Mouse (Mus musculus): ENCODE measurements around the gene Rgs11. TPM values are rescaled to one million over a fixed set of nuclear protein-coding genes. Genes with fewer than 3 reads are reported as not detected.

Gene Rgs11
- polyA plus RNA-seq, 1 experiment from 2014 or later, result 2.5 TPM

GRCm38 (mm10) chr17:26252539-26253251, 49.9 kb downstream of the Rgs11 start, which contains the start of gene Luc7l:
Luc7l (plus strand) TSS chr17:26252896.
- Histone ChIP-seq H3K9me3 (ENCODE audit: control insufficient read depth, low read length) (no peaks in the 10 kb centered on the region), H3K36me3 (ENCODE audit: control insufficient read depth, insufficient read depth, low read length) (peaks cover 3% of the 10 kb centered on the region; the same call in 1 of the 2 replicates), H3K27me3 (ENCODE audit: control insufficient read depth, insufficient read depth, low read length) (no peaks in the 10 kb centered on the region), H3K27ac (ENCODE audit: low read depth, low read length) (peak within 1 kb of the TSS; percentile 94), H3K9ac (ENCODE audit: low read length) (peak within 1 kb of the TSS; percentile 97), H3K4me1 (replicated peaks; ENCODE audit: control insufficient read depth, insufficient read depth, low read length) (no peaks in the 10 kb centered on the region), H3K4me2 (ENCODE audit: low read depth, low read length, severe bottlenecking) (peak within 1 kb of the TSS; percentile 75), H3K4me3 (ENCODE audit: low read depth, low read length) (peak within 1 kb of the TSS; percentile 98)
- under 1% methylated on average over 43 of the region's 43 CpGs for WGBS
- peak; percentile 96 for DNase-seq (ENCODE audit: low spot score)
- ATAC-seq (replicated peaks; ENCODE audit: low FRiP score), result peak; percentile 94

DNA sequence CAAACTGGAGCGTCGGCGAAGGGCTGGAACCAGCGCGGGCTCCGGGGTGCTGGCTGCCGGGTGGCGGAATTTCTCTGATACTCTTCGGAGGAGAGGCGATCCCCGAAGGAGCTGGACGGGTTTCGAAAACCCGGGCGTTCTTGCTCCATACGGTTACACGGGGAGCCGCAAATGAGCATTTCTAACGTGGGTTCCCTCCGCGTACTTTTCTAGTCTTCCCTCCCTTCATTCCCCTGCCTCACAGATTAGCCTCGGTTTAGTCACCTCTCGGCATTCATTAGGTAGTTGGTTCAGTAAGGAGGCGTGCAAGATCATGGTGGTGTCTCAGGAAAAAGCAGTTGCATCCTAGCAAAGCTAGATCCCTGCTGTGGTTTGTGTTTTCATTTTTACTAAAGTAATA, 50.6 kb downstream of the Rgs11 start:
- under 1% methylated on average over 24 of the region's 24 CpGs for WGBS
- peak overlapping the region; percentile 94 for H3K27ac ChIP-seq (ENCODE audit: low read depth, low read length)
- H3K36me3 ChIP-seq (ENCODE audit: control insufficient read depth, insufficient read depth, low read length), result peaks cover 8% of the 10 kb centered on the region
- DNase-seq (ENCODE audit: low spot score), result no peak
- peak overlapping the region; percentile 98 for H3K4me3 ChIP-seq (ENCODE audit: low read depth, low read length)
- no peak for ATAC-seq (replicated peaks; ENCODE audit: low FRiP score)
- peak overlapping the region; percentile 97 for H3K9ac ChIP-seq (ENCODE audit: low read length)
- peak overlapping the region; percentile 75 for H3K4me2 ChIP-seq (ENCODE audit: low read depth, low read length, severe bottlenecking)
- H3K9me3 ChIP-seq (ENCODE audit: control insufficient read depth, low read length), result no peaks in the 10 kb centered on the region
- no peaks in the 10 kb centered on the region for H3K27me3 ChIP-seq (ENCODE audit: control insufficient read depth, insufficient read depth, low read length)
- H3K4me1 ChIP-seq (replicated peaks; ENCODE audit: control insufficient read depth, insufficient read depth, low read length), result no peaks in the 10 kb centered on the region

DNA sequence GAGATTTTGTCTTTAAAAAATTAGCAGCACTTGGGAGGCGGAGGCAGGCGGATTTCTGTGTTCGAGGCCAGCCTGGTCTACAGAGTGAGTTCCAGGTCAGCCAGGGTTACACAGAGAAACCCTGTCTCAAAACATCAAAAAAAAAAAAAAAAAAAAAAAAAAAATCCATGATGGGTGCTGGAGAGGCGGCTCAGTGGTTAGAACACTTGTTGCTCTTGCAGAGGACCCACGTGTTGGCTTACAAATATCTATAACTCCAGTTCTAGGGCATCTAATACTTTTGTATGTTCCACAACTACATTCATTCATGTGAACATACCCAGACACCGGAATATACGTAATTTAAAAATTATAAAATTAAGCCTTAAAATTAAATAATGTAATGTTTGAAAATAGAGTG, 52.6 kb downstream of the Rgs11 start:
- DNase-seq (ENCODE audit: low spot score), result no peak
- Histone ChIP-seq H3K4me1 (replicated peaks; ENCODE audit: control insufficient read depth, insufficient read depth, low read length) (no peaks in the 10 kb centered on the region), H3K9me3 (ENCODE audit: control insufficient read depth, low read length) (no peaks in the 10 kb centered on the region), H3K9ac (ENCODE audit: low read length) (no peak overlapping the region), H3K27ac (ENCODE audit: low read depth, low read length) (no peak overlapping the region), H3K4me2 (ENCODE audit: low read depth, low read length, severe bottlenecking) (no peak overlapping the region), H3K36me3 (ENCODE audit: control insufficient read depth, insufficient read depth, low read length) (peaks cover 8% of the 10 kb centered on the region), H3K27me3 (ENCODE audit: control insufficient read depth, insufficient read depth, low read length) (no peaks in the 10 kb centered on the region), H3K4me3 (ENCODE audit: low read depth, low read length) (no peak overlapping the region)
- 95% methylated on average over 7 of the region's 7 CpGs for WGBS
- no peak for ATAC-seq (replicated peaks; ENCODE audit: low FRiP score)

Other genes with a start within 250 kb of the Rgs11 start
- gene Capn15, start 217.2 kb upstream of the Rgs11 start, polyA plus RNA-seq (2014; fragmentation: Nextera tagmentation; extraction: Ambion mirVana), result 31.4 and 33.1 TPM in 2 replicates
- gene Rab11fip3, start 133.4 kb upstream of the Rgs11 start, polyA plus RNA-seq (2014; fragmentation: Nextera tagmentation; extraction: Ambion mirVana), result 31.3 and 35.1 TPM in 2 replicates
- gene Decr2, start 112.6 kb upstream of the Rgs11 start, polyA plus RNA-seq (2014; fragmentation: Nextera tagmentation; extraction: Ambion mirVana), result 22.5 and 24.6 TPM in 2 replicates
- 74.6 and 89.6 TPM in 2 replicates for gene Nme4, start 107.3 kb upstream of the Rgs11 start, polyA plus RNA-seq (2014; fragmentation: Nextera tagmentation; extraction: Ambion mirVana)
- gene Tmem8, start 89.7 kb upstream of the Rgs11 start, polyA plus RNA-seq (2014; fragmentation: Nextera tagmentation; extraction: Ambion mirVana), result 1.2 and 1.3 TPM in 2 replicates
- gene Mrpl28, start 79.5 kb upstream of the Rgs11 start, polyA plus RNA-seq (2014; fragmentation: Nextera tagmentation; extraction: Ambion mirVana), result 273 and 285 TPM in 2 replicates
- gene Axin1, start 64.3 kb upstream of the Rgs11 start, polyA plus RNA-seq (2014; fragmentation: Nextera tagmentation; extraction: Ambion mirVana), result 19.1 and 24.9 TPM in 2 replicates
- gene Pdia2, start 3.9 kb upstream of the Rgs11 start, polyA plus RNA-seq (2014; fragmentation: Nextera tagmentation; extraction: Ambion mirVana), result 0.52 and 0.68 TPM in 2 replicates
- 4.7 and 7.4 TPM in 2 replicates for gene Arhgdig, start 4.8 kb downstream of the Rgs11 start, polyA plus RNA-seq (2014; fragmentation: Nextera tagmentation; extraction: Ambion mirVana)
- 21.3 and 24.1 TPM in 2 replicates for gene Fam234a, start 41.3 kb downstream of the Rgs11 start, polyA plus RNA-seq (2014; fragmentation: Nextera tagmentation; extraction: Ambion mirVana)
- 134 and 151 TPM in 2 replicates for gene Luc7l, start 49.9 kb downstream of the Rgs11 start, polyA plus RNA-seq (2014; fragmentation: Nextera tagmentation; extraction: Ambion mirVana)
- gene Neurl1b, start 211.9 kb downstream of the Rgs11 start, polyA plus RNA-seq (2014; fragmentation: Nextera tagmentation; extraction: Ambion mirVana), result 0.35 and 0.45 TPM in 2 replicates